Comparison of ENCODE assay signal across 10 mouse cellular contexts in the genomic region with DNA sequence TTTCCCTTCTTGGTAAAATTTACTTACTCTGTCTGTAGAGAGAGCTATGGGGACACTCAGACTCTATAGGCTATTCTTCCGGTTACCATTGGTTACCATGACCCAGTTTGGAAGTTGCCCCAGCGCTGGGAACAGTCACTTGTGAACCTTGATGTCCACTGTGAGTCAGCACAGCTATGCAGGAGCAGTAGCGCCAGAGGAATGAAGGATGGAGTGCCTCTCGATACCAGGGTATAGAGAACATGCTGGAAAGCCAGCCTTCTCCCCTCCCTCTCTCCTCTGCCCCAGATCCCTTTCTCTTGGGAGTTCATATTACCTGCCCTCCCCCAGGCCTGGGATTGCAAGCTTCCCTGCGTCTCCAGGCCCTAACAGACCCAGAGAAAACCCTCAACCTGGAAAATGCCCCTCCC.
A peak's percentile ranks its signal among the peaks of the same experiment; 100 is the strongest.
DNase-seq lines count a peak whose midpoint lies in the region; ATAC-seq and TF ChIP-seq lines count a peak whose summit lies in the region.
"Had no signal": no experiment of that assay in that cellular context is flagged by ENCODE, and none has a peak within 500 bp of the region (broad histone marks: within the 10 kb centered on the region; RNA-seq: fewer than 3 reads in every experiment).

No protein-coding gene starts in this region.

- peak overlapping the region; percentile 84 for H3K27ac ChIP-seq in layer of hippocampus, adult 2 months
- H3K27ac ChIP-seq in cortical plate, adult 2 months (ENCODE audit: insufficient read depth, low read length): peak overlapping the region; percentile 94
- H3K27ac ChIP-seq in hindbrain, embryonic 13.5 days: peak overlapping the region; percentile 83
- H3K27ac ChIP-seq in neural tube, embryonic 15.5 days (replicated peaks): peak overlapping the region; percentile 81
- H3K27ac ChIP-seq: liver, embryonic 13.5 days had no signal

- H3K36me3 ChIP-seq in hindbrain, embryonic 13.5 days: no peaks in the 10 kb centered on the region
- no peaks in the 10 kb centered on the region for H3K36me3 ChIP-seq in neural tube, embryonic 15.5 days
- H3K36me3 ChIP-seq: liver, embryonic 13.5 days had no signal

- peaks cover 5% of the 10 kb centered on the region; the same call in 1 of the 2 replicates for H3K4me1 ChIP-seq in cortical plate, adult 2 months (ENCODE audit: control insufficient read depth, insufficient read depth, low read length)
- peaks cover 57% of the 10 kb centered on the region for H3K4me1 ChIP-seq in hindbrain, embryonic 13.5 days (replicated peaks)
- peaks cover 48% of the 10 kb centered on the region for H3K4me1 ChIP-seq in neural tube, embryonic 15.5 days

- H3K27me3 ChIP-seq in hindbrain, embryonic 13.5 days: 0 out of 2 replicates have a peak, but pooled peaks cover 4% of the 10 kb centered on the region
- H3K27me3 ChIP-seq in neural tube, embryonic 15.5 days (replicated peaks): no peaks in the 10 kb centered on the region
- H3K27me3 ChIP-seq: liver, embryonic 13.5 days had no signal

- no peak for ATAC-seq in hindbrain, embryonic 13.5 days (ENCODE audit: low FRiP score)
- no peak for ATAC-seq in neural tube, embryonic 15.5 days (ENCODE audit: low FRiP score)

- 52% methylated on average over 5 of the region's 5 CpGs for WGBS in hindbrain, embryonic 13.5 days
- WGBS in neural tube, embryonic 15.5 days: 57% methylated on average over 5 of the region's 5 CpGs

- H3K9ac ChIP-seq in hindbrain, embryonic 13.5 days: peak overlapping the region; percentile 1; the same call in 1 of the 2 replicates
- 0 out of 2 replicates have a peak overlapping the region, but pooled peaks have one; percentile 7 for H3K9ac ChIP-seq in neural tube, embryonic 15.5 days (replicated peaks)
- H3K9ac ChIP-seq: liver, embryonic 13.5 days had no signal

- no peak overlapping the region for H3K4me2 ChIP-seq in hindbrain, embryonic 13.5 days
- H3K4me2 ChIP-seq in neural tube, embryonic 15.5 days: no peak overlapping the region
- H3K4me2 ChIP-seq: liver, embryonic 13.5 days had no signal

- TF ChIP-seq CTCF in layer of hippocampus, adult 2 months (conservative IDR thresholded peaks at IDR 0.05): no peak
- no peak for TF ChIP-seq CTCF in cortical plate, adult 2 months (IDR thresholded peaks at IDR 0.05; ENCODE audit: extremely low read depth, insufficient read depth, low read length)

- DNase-seq in layer of hippocampus, adult 2 months (ENCODE audit: low spot score in 2 of 2): no peak
- DNase-seq in layer of hippocampus, adult 8-10 months (ENCODE audit: low spot score in 2 of 2): no peak
- DNase-seq in urinary bladder, postnatal 36 days (ENCODE audit: low spot score in 2 of 2): no peak
- DNase-seq in layer of hippocampus, adult 11-12 months (ENCODE audit: low spot score): no peak
- no peak for DNase-seq in urinary bladder, postnatal 14 days (ENCODE audit: low spot score)
- DNase-seq: liver, embryonic 13.5 days had no signal

- no peaks in the 10 kb centered on the region for H3K9me3 ChIP-seq in hindbrain, embryonic 13.5 days
- H3K9me3 ChIP-seq in neural tube, embryonic 15.5 days (replicated peaks): no peaks in the 10 kb centered on the region
- H3K9me3 ChIP-seq: liver, embryonic 13.5 days had no signal

- H3K4me3 ChIP-seq in layer of hippocampus, adult 2 months: no peak overlapping the region
- no peak overlapping the region for H3K4me3 ChIP-seq in cortical plate, adult 2 months (ENCODE audit: insufficient read depth, low read length)
- no peak overlapping the region for H3K4me3 ChIP-seq in hindbrain, embryonic 13.5 days
- no peak overlapping the region for H3K4me3 ChIP-seq in neural tube, embryonic 15.5 days (replicated peaks)
- H3K4me3 ChIP-seq: erythroblast, embryonic 14.5 days; liver, embryonic 13.5 days had no signal

- no peak for TF ChIP-seq POLR2A in cortical plate, adult 2 months (IDR thresholded peaks at IDR 0.05; ENCODE audit: extremely low read depth, insufficient read depth, low read length)
